In genomic region chr19:57543681-57544214, GRCm38 (mm10) we compare ENCODE assay signal across 9 mouse cellular contexts.
A peak's percentile ranks its signal among the peaks of the same experiment; 100 is the strongest.
DNase-seq lines count a peak whose midpoint lies in the region; ATAC-seq lines count a peak whose summit lies in the region.
"Had no signal": no experiment of that assay in that cellular context is flagged by ENCODE, and none has a peak within 500 bp of the region (broad histone marks: within the 10 kb centered on the region; RNA-seq: fewer than 3 reads in every experiment).

No protein-coding gene starts in this region.

- DNase-seq in adrenal gland, postnatal 14 days, result peak; percentile 42
- no peak for DNase-seq in adrenal gland, postnatal 10 days
- DNase-seq in embryo, embryonic 11 days, result peak; percentile 71
- DNase-seq in gastrocnemius, postnatal 25 days, result peak; percentile 12
- DNase-seq in layer of hippocampus, adult 18-20 months (ENCODE audit: low spot score in 2 of 2), result peak; percentile 48 to 53
- DNase-seq in right cerebral cortex, postnatal 14 days, result peak; percentile 38
- no peak for DNase-seq in thymus, postnatal 14 days

- no peaks in the 10 kb centered on the region for H3K36me3 ChIP-seq in lung, embryonic 16.5 days (ENCODE audit: control insufficient read depth, insufficient read depth, low read length)

- WGBS in lung, embryonic 16.5 days, result 31% methylated on average over 13 of the region's 13 CpGs

- no peaks in the 10 kb centered on the region for H3K4me1 ChIP-seq in lung, embryonic 16.5 days (replicated peaks; ENCODE audit: control insufficient read depth, insufficient read depth, low read length)

- no peaks in the 10 kb centered on the region for H3K9me3 ChIP-seq in lung, embryonic 16.5 days (ENCODE audit: control insufficient read depth, low read length)

- peak overlapping the region; percentile 55 for H3K4me2 ChIP-seq in lung, embryonic 16.5 days (ENCODE audit: low read depth, low read length)

- no peak overlapping the region for H3K9ac ChIP-seq in lung, embryonic 16.5 days (ENCODE audit: low read length)

- no peaks in the 10 kb centered on the region for H3K27me3 ChIP-seq in lung, embryonic 16.5 days (ENCODE audit: control insufficient read depth, insufficient read depth, low read depth, low read length)

- peak overlapping the region; percentile 37 for H3K4me3 ChIP-seq in lung, embryonic 16.5 days (ENCODE audit: low read length)
- H3K4me3 ChIP-seq: erythroblast, embryonic 14.5 days had no signal

- ATAC-seq in lung, embryonic 16.5 days (ENCODE audit: low read depth), result no peak

- H3K27ac ChIP-seq in lung, embryonic 16.5 days (ENCODE audit: low read length), result no peak overlapping the region

Comparison
In these comparisons a context has a peak if more than half of its experiments do, and no peak if none do; other contexts are left out.
1. DNase-seq: peak in adrenal gland, postnatal 14 days (single experiment), embryo, embryonic 11 days (single experiment), gastrocnemius, postnatal 25 days (single experiment), layer of hippocampus, adult 18-20 months (2 of 2) and right cerebral cortex, postnatal 14 days (single experiment); none in adrenal gland, postnatal 10 days (single experiment) and thymus, postnatal 14 days (single experiment).